Mouse (Mus musculus): Measurements from ENCODE around the gene Nfic.
A peak's percentile ranks its signal among the peaks of the same experiment; 100 is the strongest.

Nfic gene

DNA sequence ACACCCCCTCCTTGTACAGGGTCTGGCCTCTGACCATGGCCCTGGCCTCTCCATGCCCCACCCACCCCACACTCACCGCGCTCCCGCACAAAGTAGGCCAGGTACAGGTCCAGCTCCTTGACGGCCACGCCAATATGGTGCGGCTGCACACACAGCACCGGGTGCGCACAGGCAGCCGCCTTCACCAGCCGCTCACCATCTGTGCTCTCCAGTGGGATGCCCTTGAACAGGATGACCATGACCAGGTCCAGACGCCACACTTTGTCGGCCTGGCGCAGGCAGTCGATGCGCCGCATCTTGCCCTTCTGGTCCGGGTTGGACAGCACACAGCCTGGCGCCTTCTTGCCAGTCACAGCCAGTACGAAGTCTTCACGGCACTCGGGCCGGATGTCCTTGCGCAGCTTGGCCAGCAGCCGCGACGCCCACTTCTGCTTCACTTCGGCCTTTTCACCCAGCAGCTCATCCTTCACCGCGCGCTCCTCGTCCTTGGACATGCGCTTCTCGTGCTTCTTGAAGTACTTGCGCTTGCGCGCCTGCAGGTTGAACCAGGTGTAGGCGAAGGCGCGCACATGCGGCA lies 35.2 kb downstream of the Nfic start:
- peak; percentile 89 to 90 for DNase-seq (ENCODE audit: inconsistent age in 2 of 2, low spot score in 1 of 2)

DNA sequence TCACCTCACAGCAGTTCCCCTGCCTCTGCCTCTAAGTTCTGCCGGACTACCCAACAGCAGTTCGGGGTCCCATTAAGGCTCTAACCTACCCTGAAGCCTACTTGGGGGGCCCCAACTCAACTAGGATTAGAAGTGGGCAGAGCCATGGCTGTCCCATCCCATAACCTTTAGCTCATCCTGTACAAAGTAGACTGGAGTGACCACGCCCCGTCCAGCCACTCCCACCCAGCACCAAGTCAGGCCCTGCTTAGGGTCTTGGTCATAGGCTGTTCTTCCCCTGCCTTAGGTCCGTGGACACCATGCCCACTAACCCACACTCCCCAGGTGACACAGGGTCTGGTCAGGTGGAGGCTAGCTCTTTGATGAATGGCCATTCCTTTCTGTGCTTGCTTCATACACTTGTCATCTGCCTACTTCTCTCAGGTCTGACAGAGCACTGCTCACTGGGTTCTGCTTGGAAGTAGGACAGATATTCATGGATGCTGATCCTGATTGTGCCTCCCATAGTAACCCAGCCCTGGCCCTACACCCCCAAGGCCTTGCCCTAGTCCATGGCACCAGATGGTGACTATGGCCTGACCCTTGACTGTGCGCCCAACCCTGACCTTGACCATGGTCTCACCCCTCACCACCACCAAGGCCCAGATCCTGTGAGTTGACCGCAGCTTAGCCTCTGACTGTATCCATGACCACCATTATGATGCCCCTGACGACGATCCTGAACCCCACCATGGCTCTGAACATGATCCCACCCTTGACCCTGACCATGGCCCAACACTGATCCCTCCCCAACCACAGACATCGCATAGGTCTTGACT lies 36.1 kb downstream of the Nfic start:
- DNase-seq (ENCODE audit: inconsistent age in 2 of 2, low spot score in 1 of 2): peak; percentile 52 to 64

DNA sequence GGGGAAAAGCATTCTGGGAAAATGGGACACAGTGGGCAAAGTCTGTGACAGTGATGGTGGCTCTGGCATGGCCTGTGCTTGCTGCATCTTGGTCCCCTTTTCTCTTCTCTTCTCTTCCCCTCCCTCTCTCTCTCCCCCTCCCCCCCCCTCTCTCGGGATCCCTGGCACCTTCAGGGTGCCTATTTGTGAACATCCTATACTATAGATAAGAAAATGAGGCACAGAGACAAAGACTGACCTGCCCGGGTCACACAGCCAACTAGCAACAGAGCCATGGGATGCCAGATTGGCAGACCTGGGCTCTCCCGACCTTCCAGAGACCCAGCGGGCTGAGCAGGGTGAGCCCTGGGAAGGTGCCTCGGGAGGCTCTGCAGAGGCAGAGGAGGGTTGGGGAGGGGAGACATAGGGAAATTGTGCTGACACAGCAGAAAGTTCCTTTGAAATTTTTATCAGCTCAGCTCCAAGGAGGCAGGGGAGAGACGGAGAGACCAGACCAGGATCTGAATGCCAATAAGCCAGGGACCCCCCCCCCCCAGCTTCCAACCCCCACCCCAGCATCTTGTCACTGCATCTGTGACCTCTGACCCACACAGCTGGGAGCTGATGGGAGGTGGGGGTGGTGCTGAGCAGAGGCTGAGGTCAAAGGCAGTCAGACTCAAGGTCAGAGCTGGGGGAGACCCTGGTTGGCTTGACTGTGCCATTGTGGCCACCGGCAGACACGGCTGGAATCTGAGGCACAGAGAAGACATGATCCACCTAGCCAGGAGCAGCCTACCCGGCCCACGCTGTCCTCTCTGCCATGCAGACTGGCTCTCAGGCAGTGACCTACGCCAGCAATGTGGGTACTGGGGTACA lies 37.0 kb downstream of the Nfic start:
- DNase-seq (ENCODE audit: inconsistent age in 2 of 2, low spot score in 1 of 2): peak in 1 of 2 experiments; percentile 23

DNA sequence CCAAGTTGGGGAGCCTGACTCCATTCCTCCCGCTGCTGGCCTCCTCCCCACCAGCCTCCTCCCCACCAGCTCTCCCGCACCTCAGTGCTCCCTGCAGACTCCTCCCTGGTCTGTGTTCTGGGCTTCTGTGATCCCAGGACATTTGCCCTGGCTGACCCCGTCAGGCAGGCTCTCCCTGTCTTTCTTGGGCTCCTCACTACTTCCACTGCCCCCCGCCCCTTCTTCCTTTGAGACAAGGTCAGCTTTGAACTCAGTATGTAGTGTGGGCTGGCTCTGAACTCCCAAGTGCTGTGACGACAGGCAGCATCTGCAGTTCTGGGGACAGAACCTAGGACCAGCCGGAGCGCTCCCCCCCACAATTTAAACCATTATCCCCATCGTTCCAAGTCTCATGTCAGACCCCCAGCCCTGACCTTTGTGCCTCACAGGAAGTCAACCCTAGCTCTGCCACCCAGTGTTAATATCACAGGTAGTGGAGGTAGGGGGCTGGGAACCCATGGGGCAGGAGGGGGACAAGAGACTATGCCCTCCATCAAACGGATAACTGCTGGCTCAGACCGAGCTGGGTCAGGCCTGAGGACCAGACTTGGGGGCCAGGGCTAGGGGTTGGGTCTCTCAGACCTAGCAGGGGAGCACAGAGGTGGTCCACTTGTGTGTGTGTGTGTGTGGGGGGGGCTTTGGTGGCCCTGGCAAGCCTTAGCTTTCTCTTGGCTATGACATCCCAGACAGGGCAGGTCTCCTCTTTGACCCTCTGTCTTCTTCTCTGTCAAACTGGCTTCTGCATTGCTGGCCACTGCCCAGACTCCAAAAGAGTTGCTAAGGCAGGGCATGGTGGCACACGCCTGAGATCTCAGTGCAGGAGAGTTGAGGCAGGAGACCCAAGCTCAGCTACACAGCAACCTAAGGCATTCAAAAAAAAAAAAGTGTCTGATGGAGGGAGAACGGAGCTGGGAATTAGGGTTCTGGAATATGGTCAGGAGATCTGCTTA lies 37.9 kb downstream of the Nfic start:
- DNase-seq (ENCODE audit: inconsistent age in 2 of 2, low spot score in 1 of 2): peak in 1 of 2 experiments; percentile 11

DNA sequence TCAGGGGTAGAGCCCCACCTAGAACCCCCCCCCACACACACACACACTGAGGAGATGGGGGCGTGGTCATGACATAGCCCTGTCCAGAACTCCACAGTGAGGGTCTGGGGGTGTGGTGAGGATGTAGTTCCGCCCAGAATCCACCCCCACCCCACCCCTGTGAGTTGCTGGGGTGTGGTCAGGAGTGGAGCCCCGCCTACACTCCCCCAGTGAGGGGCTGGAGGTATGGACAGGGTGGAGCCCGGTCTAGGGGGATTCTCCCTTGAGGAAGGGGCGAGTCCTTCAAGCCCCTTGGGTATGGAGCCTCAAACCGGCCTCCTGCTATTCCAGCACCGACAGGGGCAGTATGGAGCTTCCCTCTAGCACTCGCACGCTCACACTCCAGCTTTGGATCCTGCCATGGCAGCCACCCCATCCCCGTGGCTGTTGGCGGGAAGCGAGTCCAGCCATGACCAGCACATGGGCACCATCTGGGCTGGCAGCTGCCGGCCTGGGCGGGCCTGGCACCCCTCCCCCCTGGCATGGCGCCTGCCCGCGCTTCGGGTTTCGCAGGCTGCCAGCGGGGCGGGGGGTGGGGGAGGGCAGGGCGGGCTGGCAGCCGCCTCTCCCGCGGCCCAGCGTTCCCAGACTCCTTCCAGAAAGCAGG lies 38.7 kb downstream of the Nfic start:
- DNase-seq (ENCODE audit: inconsistent age in 2 of 2, low spot score in 1 of 2): peak; percentile 83 to 92

DNA sequence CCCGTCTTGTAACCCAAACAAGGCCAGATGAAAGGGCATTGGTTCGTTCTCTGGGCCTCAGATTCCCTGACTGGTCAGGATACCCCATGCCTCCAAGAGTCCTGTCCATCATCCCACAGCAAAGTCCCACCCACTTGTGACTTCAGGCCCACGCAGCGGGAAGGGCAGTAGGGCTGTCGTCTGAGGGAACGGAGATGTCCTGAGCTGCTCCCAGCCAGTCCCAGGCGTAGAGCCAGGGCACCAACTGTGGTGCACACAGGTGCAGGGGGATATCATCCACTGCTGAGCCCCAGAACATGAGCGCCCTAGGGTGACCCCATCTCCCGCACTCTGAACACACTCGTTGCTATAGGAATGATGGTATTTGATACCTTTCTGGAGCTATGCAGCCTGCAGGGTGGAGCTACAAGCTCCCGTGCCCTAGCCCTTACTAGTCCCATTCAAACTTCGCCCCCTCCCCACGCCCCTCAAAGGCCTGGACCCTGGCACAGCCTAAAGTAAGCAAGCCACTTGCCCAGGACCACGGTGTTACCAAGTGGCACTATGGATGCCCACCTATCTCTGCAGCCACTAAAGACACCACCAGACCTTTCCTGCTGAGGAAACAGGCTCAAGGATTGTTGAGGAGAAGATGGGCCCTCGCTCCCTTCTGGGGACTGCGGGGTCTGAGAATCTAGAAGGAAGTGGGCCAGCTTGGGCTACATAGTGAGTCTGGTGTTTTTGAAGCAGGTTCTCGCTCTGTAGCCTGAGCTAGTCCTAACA lies 39.7 kb downstream of the Nfic start:
- DNase-seq (ENCODE audit: inconsistent age in 2 of 2, low spot score in 1 of 2): peak; percentile 44 to 68

DNA sequence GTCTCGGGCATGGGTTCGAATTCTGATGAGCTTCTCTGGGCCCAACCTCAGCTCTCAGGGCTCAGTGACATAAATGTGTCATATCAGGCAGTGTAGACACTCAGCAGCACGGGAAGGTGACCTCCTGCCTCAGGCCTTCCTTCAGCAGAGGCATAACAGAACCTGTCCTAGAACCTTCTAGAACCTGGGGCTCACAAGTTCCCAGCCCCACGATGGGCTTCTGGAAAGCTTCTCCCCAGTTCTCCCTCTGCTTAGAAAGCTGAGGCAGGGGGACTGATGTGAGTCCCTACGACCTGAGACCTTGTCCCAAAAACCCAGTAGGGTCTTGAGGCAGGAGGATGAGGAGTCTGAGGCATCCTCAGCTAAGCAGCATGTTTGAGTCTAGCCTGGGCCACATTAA lies 40.3 kb downstream of the Nfic start:
- peak in 1 of 2 experiments; percentile 71 for DNase-seq (ENCODE audit: inconsistent age in 2 of 2, low spot score in 1 of 2)

DNA sequence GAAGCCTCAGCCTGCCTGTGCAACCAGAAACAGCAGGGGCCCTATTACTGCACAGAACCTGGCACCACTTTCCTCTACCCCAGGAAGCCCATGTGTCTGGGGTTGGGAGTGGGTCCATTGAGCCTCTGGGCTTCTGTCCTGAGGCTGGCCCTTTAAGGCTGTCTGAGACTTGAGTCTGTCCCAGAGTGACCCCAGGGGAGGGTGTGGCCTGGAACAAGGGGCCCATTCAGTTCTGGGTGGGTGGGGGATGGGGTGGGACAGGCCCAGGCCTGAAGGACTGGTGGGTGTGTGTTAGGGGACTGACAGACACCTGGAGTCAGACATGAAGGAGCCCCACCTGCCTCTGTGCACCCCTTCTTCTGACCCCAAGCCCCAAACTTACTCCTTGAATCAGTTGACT lies 40.8 kb downstream of the Nfic start:
- DNase-seq (ENCODE audit: inconsistent age in 2 of 2, low spot score in 1 of 2): peak in 1 of 2 experiments; percentile 49

DNA sequence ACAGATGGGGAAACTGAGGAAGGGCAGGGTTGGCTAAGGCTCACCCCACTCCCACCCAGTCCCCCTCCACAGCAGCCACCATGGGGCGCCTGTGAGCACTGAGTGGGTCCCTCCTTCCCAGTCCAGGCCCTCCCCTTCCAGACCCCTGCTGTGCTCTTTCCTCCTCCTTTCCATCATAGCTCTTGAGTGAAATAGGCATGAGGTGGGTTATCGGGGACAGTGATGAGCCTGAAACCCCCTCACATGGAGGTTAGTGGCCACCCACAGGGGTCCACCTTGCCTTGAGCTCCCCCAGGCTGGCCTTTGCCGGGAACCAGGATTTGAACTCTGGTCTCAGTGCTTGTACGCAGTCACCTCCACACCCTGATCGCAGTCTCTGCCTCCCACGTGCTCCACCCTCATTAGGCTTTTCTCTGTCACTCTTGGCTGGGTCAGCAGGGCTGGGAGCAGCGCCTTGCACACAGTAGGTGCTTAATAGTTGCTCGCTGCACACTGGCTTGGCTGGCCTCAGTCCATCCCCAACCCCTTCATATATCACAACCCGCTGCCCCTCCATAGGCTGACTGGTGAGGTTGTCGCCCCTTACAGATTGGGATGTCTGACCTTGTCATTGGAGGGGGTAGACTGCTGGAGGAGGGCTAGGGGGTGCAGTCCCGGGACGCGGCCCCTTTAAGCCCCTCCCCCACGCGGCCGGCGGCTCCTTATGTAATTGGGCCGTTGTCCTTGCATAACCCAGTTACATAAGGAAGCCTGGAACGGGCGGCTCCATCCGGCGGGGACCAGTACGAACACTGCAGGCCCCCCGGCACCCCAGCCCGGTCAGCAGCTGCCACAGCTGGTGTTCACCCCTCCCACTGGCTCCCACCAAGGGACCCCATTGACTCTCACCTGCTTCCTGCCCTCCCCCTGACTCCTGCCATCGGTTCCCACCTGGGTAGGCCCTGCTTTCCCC lies 41.8 kb downstream of the Nfic start:
- DNase-seq (ENCODE audit: inconsistent age in 2 of 2, low spot score in 1 of 2): peak; percentile 93 to 97

DNA sequence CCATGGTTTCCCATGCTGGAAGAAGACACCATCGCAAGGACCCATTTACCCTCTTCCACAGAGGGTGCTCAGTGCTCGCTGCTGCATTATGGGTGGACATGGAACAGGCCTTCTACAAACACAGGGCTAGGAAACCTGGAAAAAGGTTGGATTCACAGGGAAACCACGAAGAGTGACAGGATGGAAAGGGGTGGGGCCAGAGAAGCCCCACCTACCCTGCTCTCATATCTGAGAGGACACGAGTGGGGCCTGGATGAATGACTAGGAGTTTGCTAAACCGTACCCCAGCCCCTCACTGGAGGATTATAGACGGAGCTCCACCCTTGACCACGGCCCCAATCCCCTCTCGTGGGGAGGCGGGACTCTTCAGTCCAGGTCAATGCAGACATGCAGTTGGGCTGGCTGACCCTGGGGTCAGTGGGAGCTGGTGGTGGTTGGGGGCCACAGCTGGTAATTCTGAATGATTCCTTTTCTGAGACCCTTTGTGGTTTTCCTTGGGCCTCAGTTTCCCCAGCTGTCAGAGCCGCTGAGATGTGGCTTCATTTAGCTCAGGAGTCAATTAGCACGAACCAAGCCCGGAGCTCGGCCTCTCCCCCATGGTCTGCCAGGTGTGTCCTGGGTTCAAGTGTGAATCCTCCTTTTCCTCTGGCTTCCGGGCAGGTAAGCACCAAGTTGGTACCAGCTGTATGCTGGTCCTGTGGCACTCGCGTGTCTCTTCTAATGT lies 42.7 kb downstream of the Nfic start:
- DNase-seq (ENCODE audit: inconsistent age in 2 of 2, low spot score in 1 of 2): peak; percentile 43 to 66

DNA sequence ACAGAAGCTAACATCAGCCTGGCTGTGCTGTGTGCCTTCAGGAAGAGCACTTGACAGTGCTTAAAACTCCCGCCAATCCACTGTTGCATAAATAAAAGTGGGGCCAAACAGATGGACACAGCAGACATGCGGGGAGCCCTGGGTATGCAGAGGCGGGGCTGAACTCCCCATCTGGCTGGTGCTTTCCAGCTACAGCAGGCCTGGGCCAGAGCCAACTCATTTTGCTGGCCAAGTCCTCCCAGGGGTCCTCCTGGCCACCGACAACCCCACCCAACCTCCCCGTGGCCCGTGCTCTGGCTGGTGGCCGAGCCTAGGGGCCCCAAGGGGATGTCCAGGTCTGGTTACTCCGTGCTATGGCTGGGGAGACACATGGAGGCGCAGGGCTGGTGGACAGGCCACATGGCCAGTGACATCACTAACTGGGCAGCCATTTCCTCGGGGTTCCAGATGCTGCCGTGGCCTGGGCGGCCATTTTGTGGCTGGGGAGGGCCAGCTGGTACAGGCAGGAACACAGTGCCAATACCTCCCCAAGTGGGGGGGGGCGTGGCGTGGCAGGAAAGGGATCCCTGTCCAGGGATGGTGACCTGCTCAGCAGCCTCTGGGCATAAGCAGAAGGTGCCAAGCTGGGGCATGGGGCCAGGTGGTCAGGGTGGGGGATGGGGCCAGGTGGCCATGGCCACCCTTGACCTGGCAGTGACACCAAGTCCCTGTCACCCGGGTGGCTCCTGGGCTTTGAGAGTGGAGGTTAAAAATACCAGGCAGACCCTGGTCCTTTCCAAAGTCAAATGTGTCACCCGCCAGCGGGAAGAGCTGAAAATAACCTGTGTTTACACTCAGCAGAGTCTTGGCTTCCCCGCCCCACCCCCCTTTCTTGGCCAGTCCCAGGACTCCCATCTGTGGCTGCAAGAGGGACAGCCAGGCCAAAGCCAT lies 43.7 kb downstream of the Nfic start:
- DNase-seq (ENCODE audit: inconsistent age in 2 of 2, low spot score in 1 of 2): peak; percentile 84 to 92

DNA sequence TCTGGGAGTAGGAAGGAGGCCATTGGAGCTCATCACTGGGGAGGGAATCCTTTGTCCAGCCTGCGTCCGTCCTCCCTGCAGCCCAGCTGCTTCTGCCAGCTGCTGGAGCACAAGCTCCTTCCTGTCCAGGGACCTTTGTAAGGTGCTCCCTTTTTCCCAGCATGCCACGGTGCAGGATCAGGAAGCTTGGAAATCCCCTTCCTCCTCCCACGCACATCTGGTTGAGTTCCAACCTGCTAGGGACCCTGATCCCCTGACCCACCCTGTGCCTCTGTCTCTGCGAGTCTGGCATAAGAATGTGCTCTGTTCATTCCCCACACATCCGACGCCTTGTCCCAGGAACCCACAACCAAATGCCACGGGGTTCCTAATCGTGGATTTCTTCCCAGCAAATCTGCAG lies 44.5 kb downstream of the Nfic start:
- peak; percentile 51 to 81 for DNase-seq (ENCODE audit: inconsistent age in 2 of 2, low spot score in 1 of 2)

DNA sequence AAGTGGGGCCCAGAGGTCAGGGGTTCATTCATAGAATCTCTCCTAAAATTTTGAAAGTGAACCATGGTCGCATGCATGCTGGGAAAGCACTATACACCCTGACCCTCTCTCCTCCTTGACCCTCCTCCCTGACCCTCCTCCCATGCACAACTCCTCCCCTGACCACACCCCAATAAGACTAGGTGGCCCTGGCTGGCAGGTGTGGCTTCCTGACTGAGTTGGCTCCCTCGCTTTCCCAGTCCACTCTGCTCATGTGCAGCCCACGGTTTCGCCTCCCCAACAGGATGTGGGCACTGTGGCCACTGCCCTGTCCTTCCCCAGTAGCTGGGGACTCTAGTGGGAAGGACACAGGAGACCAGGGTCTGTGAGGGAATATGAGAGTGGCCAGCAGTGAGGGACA lies 45.1 kb downstream of the Nfic start:
- DNase-seq (ENCODE audit: inconsistent age in 2 of 2, low spot score in 1 of 2): peak; percentile 44 to 62

DNA sequence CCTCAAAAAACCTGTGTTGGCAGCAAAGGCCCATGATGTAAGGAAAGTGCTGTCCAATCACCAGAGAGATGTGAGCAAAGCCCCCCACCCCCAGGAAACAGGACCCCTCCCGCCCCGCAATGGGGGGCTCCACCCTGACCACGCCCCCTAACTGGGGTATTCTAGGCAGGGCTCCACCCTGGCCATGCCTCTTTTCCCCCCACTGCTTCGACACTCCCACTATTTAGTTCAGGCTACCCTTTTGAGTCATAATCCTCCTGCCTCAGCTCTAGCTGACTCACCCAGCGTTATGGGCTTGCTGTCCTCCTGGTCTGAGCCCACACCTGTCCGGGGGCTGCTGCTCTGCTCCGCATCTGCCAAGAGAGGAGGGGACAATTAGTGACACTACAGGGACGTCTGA lies 46.1 kb downstream of the Nfic start:
- peak in 1 of 2 experiments; percentile 47 for DNase-seq (ENCODE audit: inconsistent age in 2 of 2, low spot score in 1 of 2)

DNA sequence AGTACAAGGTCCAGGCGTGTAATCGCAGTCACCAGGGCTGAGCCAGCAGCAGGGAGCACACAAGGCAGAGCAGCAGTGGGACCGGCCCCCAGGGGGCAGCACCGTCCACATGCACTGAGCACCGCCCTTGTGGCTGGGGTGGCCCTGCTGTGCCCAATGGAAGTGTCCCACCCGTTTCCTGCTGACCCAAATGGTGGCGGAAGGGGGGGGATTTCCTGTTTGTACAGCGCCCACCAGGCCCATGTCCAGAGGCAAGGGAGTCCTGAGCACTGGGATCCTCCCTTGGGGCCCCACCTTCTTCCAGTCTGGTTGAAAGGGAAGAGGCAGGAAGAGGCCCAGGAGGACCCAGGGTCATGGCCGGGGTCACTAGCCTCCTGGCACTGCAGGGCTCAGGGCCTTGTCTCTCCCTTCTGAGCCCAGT lies 46.6 kb downstream of the Nfic start:
- DNase-seq (ENCODE audit: inconsistent age in 2 of 2, low spot score in 1 of 2): peak; percentile 90 to 95

DNA sequence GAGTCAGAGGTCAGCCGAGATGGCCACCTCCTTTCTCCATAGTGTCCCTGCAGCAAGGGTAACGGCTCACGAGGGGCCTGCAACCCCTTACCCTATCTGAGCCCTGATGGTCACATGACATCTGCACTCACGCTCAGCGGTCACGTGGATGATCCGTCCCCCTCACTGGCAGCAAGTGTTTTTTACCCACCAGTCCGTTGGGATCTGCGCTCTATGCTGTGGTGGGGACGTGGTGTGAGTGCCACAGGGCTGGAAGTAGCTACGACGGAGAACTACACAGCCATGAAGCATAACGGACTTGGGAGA lies 47.1 kb downstream of the Nfic start:
- DNase-seq (ENCODE audit: inconsistent age in 2 of 2, low spot score in 1 of 2): peak in 1 of 2 experiments; percentile 38

Measured in adrenal gland, adult (tissue).